Mouse (Mus musculus) kidney, embryonic 14.5 days (tissue): ENCODE measurements at regions not wholly inside any gene's neighbourhood (a gene's known extent, or its start where the extent isn't known, plus 50 kb on each side); places are given as distances from the start of the nearest gene placed in this dataset.
"Not testable (repeated sequence)": the region's sequence is repeated elsewhere in the genome, so short reads cannot be mapped to it uniquely, and the experiment has no call there.

ENCODE experiments used
- ATAC-seq: fragments of 200-750 bp; cut with Nextera tagmentation; 2 replicates; pipeline ENCODE4 v1.8.0; 2017; ENCODE audit warnings: moderate number of reproducible peaks, mild to moderate bottlenecking, moderate TSS enrichment, moderate library complexity; ENCODE audit not compliant: low FRiP score, low TSS enrichment
- H3K27ac ChIP-seq: fragments of 300-500 bp; sonication (generic); 2 replicates; pipeline ENCODE4 v1.5.1; 2014; ENCODE audit warnings: low read depth, mild to moderate bottlenecking, low read length, moderate library complexity, mixed read lengths
- H3K27me3 ChIP-seq: fragments of 300-500 bp; sonication (generic); 2 replicates; pipeline ENCODE4 v1.6.1; 2014; ENCODE audit warnings: mild to moderate bottlenecking, low read length; ENCODE audit not compliant: control insufficient read depth, insufficient read depth
- H3K36me3 ChIP-seq: fragments of 300-500 bp; sonication (generic); 2 replicates; pipeline ENCODE4 v1.6.1; 2014; ENCODE audit warnings: low read length, mixed read lengths; ENCODE audit not compliant: control insufficient read depth, insufficient read depth
- H3K4me1 ChIP-seq: fragments of 300-500 bp; sonication (generic); 2 replicates; pipeline ENCODE4 v1.6.1; 2014; ENCODE audit warnings: low read length, mixed read lengths; ENCODE audit not compliant: control insufficient read depth, insufficient read depth
- H3K4me2 ChIP-seq: fragments of 300-500 bp; sonication (generic); replicated peaks from 2 replicates; pipeline ENCODE4 v1.6.1; 2014; ENCODE audit warnings: low read depth, mild to moderate bottlenecking, low read length
- H3K4me3 ChIP-seq: fragments of 300-500 bp; sonication (generic); 2 replicates; pipeline ENCODE4 v1.5.1; 2014; ENCODE audit warnings: mild to moderate bottlenecking, low read length
- H3K9ac ChIP-seq: fragments of 300-500 bp; sonication (generic); 2 replicates; pipeline ENCODE4 v1.6.1; 2014; ENCODE audit warnings: low read depth, mild to moderate bottlenecking, low read length, moderate library complexity
- H3K9me3 ChIP-seq: fragments of 300-500 bp; sonication (generic); 2 replicates; pipeline ENCODE4 v1.6.1; 2016; ENCODE audit warnings: low read length; ENCODE audit not compliant: control insufficient read depth
- WGBS: fragments of 180-500 bp; shearing (Covaris S2); extraction: QIAGEN DNeasy Blood & Tissue Kit; methylation state at CpG from one replicate; pipeline ENCODE4 v1.1.7; 2014; 5-methylcytosine and 5-hydroxymethylcytosine counted together

GRCm38 (mm10) chr10:10205805-10206520, 266.2 kb downstream of the Adgb start:
- no peak for ATAC-seq
- no peaks in the 10 kb centered on the region for H3K27me3 ChIP-seq
- 70% methylated on average over 7 of the region's 7 CpGs for WGBS
- no peak overlapping the region for H3K4me3 ChIP-seq
- no peak overlapping the region for H3K9ac ChIP-seq
- no peak overlapping the region for H3K27ac ChIP-seq
- H3K4me2 ChIP-seq, result no peak overlapping the region
- no peaks in the 10 kb centered on the region for H3K36me3 ChIP-seq
- H3K4me1 ChIP-seq, result no peaks in the 10 kb centered on the region
- no peaks in the 10 kb centered on the region for H3K9me3 ChIP-seq

- no peaks in the 10 kb centered on the region for H3K27me3 ChIP-seq
- ATAC-seq, result no peak
- H3K4me2 ChIP-seq, result no peak overlapping the region
- no peaks in the 10 kb centered on the region for H3K4me1 ChIP-seq
- H3K9me3 ChIP-seq, result no peaks in the 10 kb centered on the region
- H3K4me3 ChIP-seq, result no peak overlapping the region
- H3K9ac ChIP-seq, result no peak overlapping the region
- no peak overlapping the region for H3K27ac ChIP-seq
- WGBS, result 84% methylated on average over 7 of the region's 7 CpGs
- no peaks in the 10 kb centered on the region for H3K36me3 ChIP-seq
These were observed 268.1 kb downstream of the Adgb start for GRCm38 (mm10) chr10:10203982-10204381.

- ATAC-seq, result no peak
- Histone ChIP-seq H3K4me3 (no peak overlapping the region), H3K9ac (no peak overlapping the region), H3K36me3 (no peaks in the 10 kb centered on the region), H3K4me2 (no peak overlapping the region), H3K4me1 (no peaks in the 10 kb centered on the region), H3K27me3 (no peaks in the 10 kb centered on the region), H3K27ac (no peak overlapping the region), H3K9me3 (no peaks in the 10 kb centered on the region)
- 97% methylated on average over 2 of the region's 2 CpGs for WGBS
These were observed 281.8 kb downstream of the Adgb start for GRCm38 (mm10) chr10:10190308-10190707.

DNA sequence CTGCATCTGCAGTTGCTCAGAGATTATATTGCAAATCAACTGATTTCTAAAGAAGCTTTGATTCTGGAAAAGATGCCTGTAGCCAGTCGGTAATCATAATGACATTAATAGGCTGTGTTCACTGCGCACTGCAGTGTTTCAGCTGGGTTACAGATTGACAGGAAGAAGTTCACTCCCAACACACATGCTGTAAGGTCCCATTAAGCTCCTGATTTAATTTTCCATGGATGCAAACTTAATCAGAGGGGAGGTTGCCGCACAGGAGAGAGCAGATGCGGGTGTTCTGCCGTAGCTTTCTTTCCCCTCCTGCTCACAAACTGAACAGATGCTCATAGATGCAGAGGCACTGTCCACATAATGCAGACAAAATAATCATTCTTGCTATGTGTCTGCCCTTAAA, 284.0 kb downstream of the Adgb start:
- no peaks in the 10 kb centered on the region for H3K9me3 ChIP-seq
- ATAC-seq, result no peak; the same call in 1 of the 2 replicates
- 71% methylated on average over 5 of the region's 5 CpGs for WGBS
- H3K4me1 ChIP-seq, result no peaks in the 10 kb centered on the region
- H3K36me3 ChIP-seq, result no peaks in the 10 kb centered on the region
- H3K4me2 ChIP-seq, result no peak overlapping the region
- H3K27me3 ChIP-seq, result no peaks in the 10 kb centered on the region
- H3K27ac ChIP-seq, result no peak overlapping the region
- no peak overlapping the region for H3K4me3 ChIP-seq
- H3K9ac ChIP-seq, result no peak overlapping the region

DNA sequence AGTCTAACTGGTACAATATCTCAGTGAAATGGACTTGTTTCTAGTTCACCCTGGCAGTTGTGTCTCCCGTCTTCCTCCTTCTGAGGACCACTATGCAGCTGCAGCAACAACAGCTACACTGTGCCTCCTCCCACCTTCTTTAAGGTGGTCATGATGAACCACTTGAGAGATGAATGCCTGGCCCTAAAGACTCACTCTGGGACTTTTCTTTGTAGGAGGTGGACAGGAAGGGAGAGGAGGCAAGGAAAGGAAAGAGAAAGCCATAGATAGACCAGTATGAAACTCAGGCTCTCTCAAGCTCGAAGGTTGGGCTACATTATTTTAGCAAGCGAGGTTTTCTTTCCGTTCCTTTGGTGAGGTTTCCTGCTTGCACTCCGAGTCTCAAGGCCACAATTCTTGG, 285.4 kb downstream of the Adgb start:
- no peaks in the 10 kb centered on the region for H3K9me3 ChIP-seq
- H3K27me3 ChIP-seq, result no peaks in the 10 kb centered on the region
- H3K9ac ChIP-seq, result no peak overlapping the region
- no peak overlapping the region for H3K27ac ChIP-seq
- 78% methylated on average over 5 of the region's 5 CpGs for WGBS
- no peaks in the 10 kb centered on the region for H3K36me3 ChIP-seq
- no peak for ATAC-seq
- H3K4me2 ChIP-seq, result no peak overlapping the region
- no peaks in the 10 kb centered on the region for H3K4me1 ChIP-seq
- no peak overlapping the region for H3K4me3 ChIP-seq

GRCm38 (mm10) chr10:10185298-10185883, 284.5 kb upstream of the Stxbp5 start:
- WGBS, result 88% methylated on average over 8 of the region's 8 CpGs
- peak; percentile 43; the same call in 1 of the 2 replicates for ATAC-seq
- no peak overlapping the region for H3K4me2 ChIP-seq
- no peak overlapping the region for H3K27ac ChIP-seq
- H3K4me3 ChIP-seq, result no peak overlapping the region
- no peaks in the 10 kb centered on the region for H3K27me3 ChIP-seq
- no peaks in the 10 kb centered on the region for H3K4me1 ChIP-seq
- H3K9me3 ChIP-seq, result no peaks in the 10 kb centered on the region
- H3K9ac ChIP-seq, result no peak overlapping the region
- H3K36me3 ChIP-seq, result no peaks in the 10 kb centered on the region

DNA sequence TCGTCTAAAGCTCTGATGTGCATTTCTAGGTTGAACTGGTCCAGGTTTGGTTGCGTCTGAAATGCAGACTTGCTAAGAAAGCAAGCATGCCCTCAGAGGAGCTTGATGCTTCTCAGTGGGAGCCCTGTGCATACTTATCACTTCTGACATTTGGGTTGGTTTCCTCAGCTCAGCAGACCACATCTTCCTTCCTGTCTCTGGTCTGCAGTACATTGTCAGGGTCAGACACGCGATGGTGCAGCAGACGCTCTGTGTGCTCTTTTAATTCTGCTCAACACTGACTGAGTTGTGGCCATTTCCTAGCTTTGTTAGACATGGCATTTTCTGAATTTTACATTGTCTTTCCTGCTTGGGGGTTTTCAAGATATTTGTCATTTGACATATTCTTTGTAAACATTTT, 283.5 kb upstream of the Stxbp5 start:
- Histone ChIP-seq H3K27me3 (no peaks in the 10 kb centered on the region), H3K9me3 (no peaks in the 10 kb centered on the region), H3K36me3 (no peaks in the 10 kb centered on the region), H3K4me3 (no peak overlapping the region), H3K4me1 (no peaks in the 10 kb centered on the region), H3K9ac (no peak overlapping the region), H3K4me2 (no peak overlapping the region), H3K27ac (no peak overlapping the region)
- WGBS, result 65% methylated on average over 5 of the region's 5 CpGs
- no peak for ATAC-seq

GRCm38 (mm10) chr10:10177037-10177436, 276.2 kb upstream of the Stxbp5 start:
- not testable (repeated sequence) for H3K27ac ChIP-seq, H3K4me2 ChIP-seq, H3K9ac ChIP-seq, H3K4me1 ChIP-seq, H3K4me3 ChIP-seq, H3K36me3 ChIP-seq, H3K27me3 ChIP-seq, ATAC-seq, H3K9me3 ChIP-seq
- 87% methylated on average over 3 of the region's 3 CpGs for WGBS
